Mouse (Mus musculus): ENCODE measurements at regions not wholly inside any gene's neighbourhood (a gene's known extent, or its start where the extent isn't known, plus 50 kb on each side); places are given as distances from the start of the nearest gene placed in this dataset.

DNA sequence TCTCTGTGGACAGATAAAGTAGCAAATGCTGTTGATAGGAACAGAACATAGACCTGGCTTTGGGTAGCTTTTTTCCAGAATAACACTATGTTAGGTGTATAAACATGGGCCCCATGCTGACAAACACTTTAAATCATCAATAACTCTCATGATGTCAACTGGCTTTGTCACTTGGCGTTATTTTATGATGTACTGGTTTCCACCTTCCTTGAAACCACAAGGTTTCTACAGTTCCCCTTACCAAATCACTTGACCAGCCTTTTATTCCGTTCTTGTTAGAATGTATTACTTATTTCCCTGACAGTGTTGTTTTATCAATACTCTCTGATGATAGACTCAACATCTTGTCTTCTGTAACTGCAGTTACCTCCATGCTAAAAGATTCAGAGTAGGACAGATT, 158.6 kb upstream of the Tusc1 start:
- H3K4me3 ChIP-seq (ENCODE audit: low read depth, low read length) = no peak overlapping the region
- no peaks in the 10 kb centered on the region for H3K27me3 ChIP-seq (ENCODE audit: control insufficient read depth, insufficient read depth, low read length)
- no peaks in the 10 kb centered on the region for H3K4me1 ChIP-seq (ENCODE audit: control insufficient read depth, insufficient read depth, low read length)
- H3K9ac ChIP-seq (replicated peaks; ENCODE audit: low read depth, low read length) = no peak overlapping the region
- H3K9me3 ChIP-seq (ENCODE audit: control insufficient read depth, low read length) = no peaks in the 10 kb centered on the region
- no peak overlapping the region for H3K4me2 ChIP-seq (ENCODE audit: low read depth, low read length)
- no peak for ATAC-seq (ENCODE audit: low read depth)
- WGBS = 84% methylated on average over 2 of the region's 2 CpGs
- H3K27ac ChIP-seq (ENCODE audit: low read depth, low read length) = no peak overlapping the region
- H3K36me3 ChIP-seq (ENCODE audit: control insufficient read depth, insufficient read depth, low read length) = no peaks in the 10 kb centered on the region

DNA sequence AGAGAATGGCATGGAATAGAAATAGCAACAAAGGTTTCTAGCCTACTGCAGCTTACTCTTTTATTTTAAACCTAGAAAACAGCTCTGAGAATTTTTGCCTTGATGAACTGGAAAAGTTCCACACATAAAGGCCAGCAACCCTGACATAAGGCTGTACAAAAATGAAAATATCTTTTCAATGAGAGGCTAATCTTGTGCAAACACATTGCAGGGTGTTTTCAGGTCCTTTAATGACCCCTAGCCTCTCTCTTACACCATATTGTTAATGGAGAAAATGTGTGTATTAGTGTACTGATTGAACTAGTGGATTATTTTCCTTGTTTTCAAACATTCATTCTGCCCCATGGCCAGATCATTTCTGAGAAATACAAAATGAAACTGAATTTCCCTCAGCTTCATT, 158.0 kb upstream of the Tusc1 start:
- Histone ChIP-seq H3K9ac (replicated peaks; ENCODE audit: low read depth, low read length) (no peak overlapping the region), H3K4me1 (ENCODE audit: control insufficient read depth, insufficient read depth, low read length) (no peaks in the 10 kb centered on the region), H3K36me3 (ENCODE audit: control insufficient read depth, insufficient read depth, low read length) (no peaks in the 10 kb centered on the region), H3K9me3 (ENCODE audit: control insufficient read depth, low read length) (no peaks in the 10 kb centered on the region), H3K4me2 (ENCODE audit: low read depth, low read length) (no peak overlapping the region), H3K4me3 (ENCODE audit: low read depth, low read length) (no peak overlapping the region), H3K27ac (ENCODE audit: low read depth, low read length) (no peak overlapping the region), H3K27me3 (ENCODE audit: control insufficient read depth, insufficient read depth, low read length) (no peaks in the 10 kb centered on the region)
- no peak for ATAC-seq (ENCODE audit: low read depth)

DNA sequence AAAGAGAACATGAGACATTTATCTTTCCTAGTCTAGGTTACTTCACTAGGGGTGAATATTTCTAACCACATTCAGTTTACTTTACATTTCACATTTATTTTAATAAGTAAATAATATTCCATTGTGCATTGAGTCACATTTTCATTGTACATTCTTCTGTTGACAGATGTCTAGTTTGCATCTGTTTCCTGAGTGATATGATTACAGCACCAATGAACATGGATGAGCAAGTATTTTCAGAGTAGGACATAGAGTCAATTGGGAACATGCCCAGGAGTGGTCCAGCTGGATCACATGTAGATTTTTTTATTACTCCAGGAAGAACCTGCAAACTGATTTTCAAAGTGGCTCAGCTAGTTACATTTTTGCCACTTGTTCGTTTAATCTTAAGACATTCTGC, 153.3 kb upstream of the Tusc1 start:
- no peaks in the 10 kb centered on the region for H3K27me3 ChIP-seq (ENCODE audit: control insufficient read depth, insufficient read depth, low read length)
- ATAC-seq (ENCODE audit: low read depth) = no peak
- no peaks in the 10 kb centered on the region for H3K9me3 ChIP-seq (ENCODE audit: control insufficient read depth, low read length)
- no peak overlapping the region for H3K4me3 ChIP-seq (ENCODE audit: low read depth, low read length)
- H3K36me3 ChIP-seq (ENCODE audit: control insufficient read depth, insufficient read depth, low read length) = no peaks in the 10 kb centered on the region
- H3K9ac ChIP-seq (replicated peaks; ENCODE audit: low read depth, low read length) = no peak overlapping the region
- 90% methylated on average over 1 of the region's 1 CpGs for WGBS
- no peak overlapping the region for H3K4me2 ChIP-seq (ENCODE audit: low read depth, low read length)
- H3K27ac ChIP-seq (ENCODE audit: low read depth, low read length) = no peak overlapping the region
- H3K4me1 ChIP-seq (ENCODE audit: control insufficient read depth, insufficient read depth, low read length) = no peaks in the 10 kb centered on the region

DNA sequence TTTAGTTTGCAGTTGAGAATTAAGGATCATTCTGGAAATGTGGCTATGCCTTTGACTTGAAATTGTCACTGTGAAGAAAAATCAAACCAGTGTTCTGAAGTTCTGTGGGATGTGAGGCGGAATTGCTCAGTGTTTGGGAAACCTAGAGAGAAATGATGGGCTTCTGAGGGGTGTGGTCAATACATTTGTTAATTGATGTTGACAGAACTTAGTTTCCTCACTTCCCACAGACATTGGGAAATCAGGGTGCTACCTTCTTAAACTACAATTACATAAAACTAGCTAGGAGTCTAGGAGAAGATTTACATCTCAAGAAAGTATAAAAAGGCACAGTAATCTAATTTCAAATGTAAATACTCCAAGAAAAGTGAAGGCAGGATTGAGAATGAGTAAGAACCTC, 151.1 kb upstream of the Tusc1 start:
- no peaks in the 10 kb centered on the region for H3K36me3 ChIP-seq (ENCODE audit: control insufficient read depth, insufficient read depth, low read length)
- no peak overlapping the region for H3K4me2 ChIP-seq (ENCODE audit: low read depth, low read length)
- no peak overlapping the region for H3K4me3 ChIP-seq (ENCODE audit: low read depth, low read length)
- ATAC-seq (ENCODE audit: low read depth) = no peak
- no peaks in the 10 kb centered on the region for H3K4me1 ChIP-seq (ENCODE audit: control insufficient read depth, insufficient read depth, low read length)
- H3K27me3 ChIP-seq (ENCODE audit: control insufficient read depth, insufficient read depth, low read length) = no peaks in the 10 kb centered on the region
- H3K9ac ChIP-seq (replicated peaks; ENCODE audit: low read depth, low read length) = no peak overlapping the region
- no peaks in the 10 kb centered on the region for H3K9me3 ChIP-seq (ENCODE audit: control insufficient read depth, low read length)
- 92% methylated on average over 1 of the region's 1 CpGs for WGBS
- no peak overlapping the region for H3K27ac ChIP-seq (ENCODE audit: low read depth, low read length)

DNA sequence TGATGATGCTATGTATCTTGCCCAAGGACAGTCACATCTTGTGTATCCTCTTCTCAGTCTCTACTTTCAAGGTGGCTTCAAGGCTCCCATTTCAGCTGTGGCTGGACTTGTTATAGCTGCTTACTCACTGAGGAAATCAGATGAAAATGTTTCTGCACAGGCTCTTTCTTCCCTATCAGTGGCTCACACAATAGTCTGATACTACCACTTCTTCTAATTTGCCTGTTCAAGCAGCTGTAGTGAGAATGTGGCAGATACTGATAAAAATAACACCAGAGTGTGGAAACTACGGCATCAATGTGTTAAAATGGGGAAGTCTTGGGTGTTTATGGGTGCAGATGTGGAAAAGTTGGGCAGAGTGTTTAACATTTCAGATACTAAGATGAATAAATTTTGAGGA, 145.9 kb upstream of the Tusc1 start:
- no peak overlapping the region for H3K4me2 ChIP-seq (ENCODE audit: low read depth, low read length)
- no peak for ATAC-seq (ENCODE audit: low read depth)
- WGBS = 91% methylated on average over 1 of the region's 1 CpGs

DNA sequence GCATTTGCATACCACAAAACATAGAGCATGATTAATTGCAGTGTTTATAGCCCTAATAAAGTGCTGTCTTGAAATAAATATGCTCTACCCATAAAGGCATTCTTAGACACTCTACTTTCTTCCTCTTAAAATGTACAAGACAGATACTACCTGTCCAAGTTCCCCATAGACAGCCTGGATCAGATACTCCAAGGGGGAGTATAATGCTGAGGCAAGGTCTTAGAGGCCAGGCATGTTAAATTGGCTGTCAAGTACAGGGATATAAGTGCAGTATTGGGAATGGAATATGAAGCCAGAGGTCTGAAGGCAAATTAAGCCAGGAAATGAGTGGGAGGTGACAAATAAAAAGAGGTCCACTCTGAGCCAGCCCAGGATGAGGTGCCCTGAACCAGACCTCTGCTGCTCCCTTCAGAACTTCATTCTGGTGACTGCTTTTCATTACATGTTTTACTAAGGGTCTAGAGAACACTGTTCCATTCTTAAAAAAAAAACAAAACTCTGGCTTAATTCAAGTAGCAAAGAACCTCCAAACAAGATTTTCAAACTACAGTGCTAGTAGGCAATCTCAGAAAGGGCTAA, 142.0 kb upstream of the Tusc1 start:
- no peaks in the 10 kb centered on the region for H3K9me3 ChIP-seq (ENCODE audit: control insufficient read depth, low read length)
- no peaks in the 10 kb centered on the region for H3K27me3 ChIP-seq (ENCODE audit: control insufficient read depth, insufficient read depth, low read length)
- H3K4me1 ChIP-seq (ENCODE audit: control insufficient read depth, insufficient read depth, low read length) = no peaks in the 10 kb centered on the region
- ATAC-seq (ENCODE audit: low read depth) = 0 out of 2 replicates have a peak, but pooled peaks have one; percentile 34
- no peak overlapping the region for H3K9ac ChIP-seq (replicated peaks; ENCODE audit: low read depth, low read length)
- H3K4me3 ChIP-seq (ENCODE audit: low read depth, low read length) = no peak overlapping the region
- no peaks in the 10 kb centered on the region for H3K36me3 ChIP-seq (ENCODE audit: control insufficient read depth, insufficient read depth, low read length)
- no peak overlapping the region for H3K4me2 ChIP-seq (ENCODE audit: low read depth, low read length)
- H3K27ac ChIP-seq (ENCODE audit: low read depth, low read length) = no peak overlapping the region

More for the DNA sequence above, 145.9 kb upstream of the Tusc1 start:
- Histone ChIP-seq H3K9me3 (ENCODE audit: control insufficient read depth, low read length) (no peaks in the 10 kb centered on the region), H3K4me3 (ENCODE audit: low read depth, low read length) (no peak overlapping the region), H3K9ac (replicated peaks; ENCODE audit: low read depth, low read length) (no peak overlapping the region), H3K36me3 (ENCODE audit: control insufficient read depth, insufficient read depth, low read length) (no peaks in the 10 kb centered on the region), H3K27me3 (ENCODE audit: control insufficient read depth, insufficient read depth, low read length) (no peaks in the 10 kb centered on the region), H3K4me1 (ENCODE audit: control insufficient read depth, insufficient read depth, low read length) (no peaks in the 10 kb centered on the region), H3K27ac (ENCODE audit: low read depth, low read length) (no peak overlapping the region)

DNA sequence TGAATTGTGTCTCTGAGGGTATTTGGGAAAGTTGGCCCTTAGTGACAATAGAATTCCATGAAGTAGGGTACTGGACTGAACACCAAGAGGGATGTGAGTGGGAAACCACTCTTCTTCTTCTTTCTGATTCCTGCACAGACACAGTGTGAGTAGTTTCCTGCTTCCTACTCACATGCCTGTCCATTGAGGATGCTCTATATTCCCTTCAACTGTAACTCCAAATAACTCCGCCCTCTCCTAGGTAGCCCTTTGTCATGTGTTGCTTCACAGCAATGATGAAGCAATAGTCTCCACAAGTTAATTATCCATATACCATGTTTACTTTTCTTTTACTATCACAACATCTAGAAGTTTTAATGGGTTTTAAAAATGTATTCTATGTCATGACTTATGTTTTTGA, 132.7 kb upstream of the Tusc1 start:
- Histone ChIP-seq H3K27ac (ENCODE audit: low read depth, low read length) (no peak overlapping the region), H3K27me3 (ENCODE audit: control insufficient read depth, insufficient read depth, low read length) (no peaks in the 10 kb centered on the region), H3K4me3 (ENCODE audit: low read depth, low read length) (no peak overlapping the region), H3K9me3 (ENCODE audit: control insufficient read depth, low read length) (no peaks in the 10 kb centered on the region), H3K36me3 (ENCODE audit: control insufficient read depth, insufficient read depth, low read length) (no peaks in the 10 kb centered on the region), H3K9ac (replicated peaks; ENCODE audit: low read depth, low read length) (no peak overlapping the region), H3K4me1 (ENCODE audit: control insufficient read depth, insufficient read depth, low read length) (no peaks in the 10 kb centered on the region), H3K4me2 (ENCODE audit: low read depth, low read length) (no peak overlapping the region)
- ATAC-seq (ENCODE audit: low read depth) = no peak
- WGBS = 96% methylated on average over 1 of the region's 1 CpGs

DNA sequence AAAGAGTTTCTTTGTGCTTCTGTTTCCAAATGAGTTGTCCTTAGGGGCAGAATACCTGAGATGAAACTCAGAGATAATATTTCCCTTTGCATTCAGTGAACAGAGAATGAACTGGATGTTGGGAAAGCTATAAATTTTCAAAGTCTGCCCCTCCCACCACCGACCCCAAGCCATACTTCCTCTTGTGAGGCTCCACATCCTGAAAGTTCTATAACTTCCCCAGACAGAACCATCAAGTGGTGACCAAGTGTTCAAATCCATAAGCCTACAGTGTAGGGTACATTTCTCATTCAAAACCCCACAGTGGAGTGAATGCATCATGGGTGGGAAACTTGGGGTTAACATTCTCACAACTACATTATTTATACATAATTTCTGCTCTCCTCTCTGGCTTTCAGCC, 132.1 kb upstream of the Tusc1 start:
- Histone ChIP-seq H3K36me3 (ENCODE audit: control insufficient read depth, insufficient read depth, low read length) (no peaks in the 10 kb centered on the region), H3K4me2 (ENCODE audit: low read depth, low read length) (no peak overlapping the region), H3K9me3 (ENCODE audit: control insufficient read depth, low read length) (no peaks in the 10 kb centered on the region), H3K27ac (ENCODE audit: low read depth, low read length) (no peak overlapping the region), H3K9ac (replicated peaks; ENCODE audit: low read depth, low read length) (no peak overlapping the region), H3K27me3 (ENCODE audit: control insufficient read depth, insufficient read depth, low read length) (no peaks in the 10 kb centered on the region), H3K4me3 (ENCODE audit: low read depth, low read length) (no peak overlapping the region), H3K4me1 (ENCODE audit: control insufficient read depth, insufficient read depth, low read length) (no peaks in the 10 kb centered on the region)
- 79% methylated on average over 1 of the region's 1 CpGs for WGBS
- ATAC-seq (ENCODE audit: low read depth) = no peak

DNA sequence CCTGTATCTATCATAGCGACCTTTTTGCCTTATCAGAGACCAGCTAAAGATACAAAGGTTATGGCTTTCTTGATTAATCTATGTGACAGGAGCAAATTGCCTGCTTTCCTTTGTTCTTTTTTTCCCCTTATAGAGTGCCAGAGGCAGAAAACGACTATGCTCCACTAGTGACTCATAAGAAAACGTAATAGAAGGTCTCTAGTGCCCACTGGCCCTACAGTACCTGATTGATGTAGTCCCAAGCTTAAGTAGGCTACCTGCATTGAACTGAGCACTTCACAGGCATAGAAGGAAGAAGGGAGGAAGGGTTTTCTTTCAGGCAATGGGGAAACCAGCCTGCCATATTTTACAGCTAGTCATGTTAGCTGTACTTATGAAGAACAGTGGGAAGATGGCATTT, 116.0 kb upstream of the Tusc1 start:
- Histone ChIP-seq H3K4me2 (ENCODE audit: low read depth, low read length) (no peak overlapping the region), H3K9ac (replicated peaks; ENCODE audit: low read depth, low read length) (no peak overlapping the region), H3K27ac (ENCODE audit: low read depth, low read length) (no peak overlapping the region), H3K4me3 (ENCODE audit: low read depth, low read length) (no peak overlapping the region), H3K36me3 (ENCODE audit: control insufficient read depth, insufficient read depth, low read length) (no peaks in the 10 kb centered on the region), H3K9me3 (ENCODE audit: control insufficient read depth, low read length) (no peaks in the 10 kb centered on the region), H3K27me3 (ENCODE audit: control insufficient read depth, insufficient read depth, low read length) (no peaks in the 10 kb centered on the region), H3K4me1 (ENCODE audit: control insufficient read depth, insufficient read depth, low read length) (no peaks in the 10 kb centered on the region)
- WGBS = 56% methylated on average over 3 of the region's 3 CpGs
- no peak for ATAC-seq (ENCODE audit: low read depth)

DNA sequence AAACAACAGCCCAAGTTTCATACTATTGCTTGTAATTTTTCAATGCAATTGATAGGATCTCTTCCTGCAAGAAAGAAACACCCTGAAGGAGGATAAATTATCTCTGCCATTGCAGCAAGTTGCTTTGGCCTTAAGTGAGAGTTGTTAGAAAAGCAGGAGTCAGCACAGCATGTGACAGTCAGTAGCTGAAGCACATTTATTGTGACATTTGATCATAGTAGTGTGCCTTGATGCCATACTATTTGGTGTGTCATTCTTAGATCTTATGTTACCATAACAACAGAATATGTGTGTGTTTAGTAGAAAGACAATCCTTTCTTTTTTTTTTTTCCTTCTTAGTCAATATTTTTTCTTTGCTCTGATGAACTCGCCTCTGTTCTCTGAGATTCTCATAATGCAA, 115.5 kb upstream of the Tusc1 start:
- no peaks in the 10 kb centered on the region for H3K9me3 ChIP-seq (ENCODE audit: control insufficient read depth, low read length)
- H3K4me3 ChIP-seq (ENCODE audit: low read depth, low read length) = no peak overlapping the region
- no peaks in the 10 kb centered on the region for H3K36me3 ChIP-seq (ENCODE audit: control insufficient read depth, insufficient read depth, low read length)
- 79% methylated on average over 1 of the region's 1 CpGs for WGBS
- no peak overlapping the region for H3K4me2 ChIP-seq (ENCODE audit: low read depth, low read length)
- ATAC-seq (ENCODE audit: low read depth) = no peak
- H3K27ac ChIP-seq (ENCODE audit: low read depth, low read length) = no peak overlapping the region
- H3K27me3 ChIP-seq (ENCODE audit: control insufficient read depth, insufficient read depth, low read length) = no peaks in the 10 kb centered on the region
- no peaks in the 10 kb centered on the region for H3K4me1 ChIP-seq (ENCODE audit: control insufficient read depth, insufficient read depth, low read length)
- H3K9ac ChIP-seq (replicated peaks; ENCODE audit: low read depth, low read length) = no peak overlapping the region
